Mouse (Mus musculus) intestine, embryonic 14.5 days (tissue): ENCODE data around the gene Crabp2. TPM values are rescaled to one million over a fixed set of nuclear protein-coding genes. Genes with fewer than 3 reads are reported as not detected.

ENCODE experiments used
- ATAC-seq: fragments of 200-750 bp; cut with Nextera tagmentation; replicated peaks from 2 replicates; pipeline ENCODE4 v1.8.0; 2017; ENCODE audit warnings: low read depth, moderate number of reproducible peaks, moderate TSS enrichment, moderate library complexity; ENCODE audit not compliant: low FRiP score, low TSS enrichment
- DNase-seq: peaks from one replicate; pipeline ENCODE4 v3.0.0-alpha.2; 2018; ENCODE audit warnings: low spot score
- H3K27ac ChIP-seq: fragments of 300-500 bp; sonication (generic); 2 replicates; pipeline ENCODE4 v1.5.1; 2014; ENCODE audit warnings: low read depth, mild to moderate bottlenecking, control low read depth
- H3K27me3 ChIP-seq: fragments of 300-500 bp; sonication (generic); replicated peaks from 2 replicates; pipeline ENCODE4 v1.6.1; 2014; ENCODE audit warnings: low read length, control low read depth; ENCODE audit not compliant: control insufficient read depth, insufficient read depth
- H3K36me3 ChIP-seq: fragments of 300-500 bp; sonication (generic); 2 replicates; pipeline ENCODE4 v1.6.1; 2014; ENCODE audit warnings: low read length, control low read depth; ENCODE audit not compliant: control insufficient read depth, insufficient read depth
- H3K4me1 ChIP-seq: fragments of 300-500 bp; sonication (generic); replicated peaks from 2 replicates; pipeline ENCODE4 v1.6.1; 2014; ENCODE audit warnings: low read length, control low read depth, mixed read lengths; ENCODE audit not compliant: control insufficient read depth, insufficient read depth
- H3K4me2 ChIP-seq: fragments of 300-500 bp; sonication (generic); 2 replicates; pipeline ENCODE4 v1.6.1; 2014; ENCODE audit warnings: low read length
- H3K4me3 ChIP-seq: fragments of 300-500 bp; sonication (generic); 2 replicates; pipeline ENCODE4 v1.5.1; 2014; ENCODE audit warnings: low read depth, low read length, control low read depth, mixed read lengths
- H3K9ac ChIP-seq: fragments of 300-500 bp; sonication (generic); 2 replicates; pipeline ENCODE4 v1.6.1; 2014; ENCODE audit warnings: mild to moderate bottlenecking, low read length
- H3K9me3 ChIP-seq: fragments of 300-500 bp; sonication (generic); 2 replicates; pipeline ENCODE4 v1.6.1; 2016; ENCODE audit warnings: low read length, control low read depth; ENCODE audit not compliant: control insufficient read depth
- WGBS: fragments of 180-500 bp; shearing (Covaris S2); extraction: QIAGEN DNeasy Blood & Tissue Kit; methylation state at CpG from one replicate; pipeline ENCODE4 v1.1.7; 2014; 5-methylcytosine and 5-hydroxymethylcytosine counted together
- polyA plus RNA-seq: library from polyadenylated mRNA; unstranded; fragments of >200 nt; fragmentation: Nextera tagmentation; extraction: Ambion mirVana; gene quantifications from 2 replicates; pipeline ENCODE4 v1.2.1, GENCODE M21; 2014

Crabp2 gene
- polyA plus RNA-seq, 1 experiment from 2014 or later: 9.7 TPM

GRCm38 (mm10) chr3:87958476-87958875 is 10.0 kb downstream of the Crabp2 start:
- Histone ChIP-seq H3K36me3 (no peaks in the 10 kb centered on the region), H3K9ac (no peak overlapping the region), H3K4me3 (no peak overlapping the region), H3K27ac (no peak overlapping the region), H3K4me2 (no peak overlapping the region), H3K9me3 (no peaks in the 10 kb centered on the region), H3K27me3 (no peaks in the 10 kb centered on the region), H3K4me1 (peaks cover 10% of the 10 kb centered on the region; the same call in 1 of the 2 replicates)
- no peak for ATAC-seq
- WGBS: 18% methylated on average over 4 of the region's 4 CpGs
- no peak for DNase-seq

DNA sequence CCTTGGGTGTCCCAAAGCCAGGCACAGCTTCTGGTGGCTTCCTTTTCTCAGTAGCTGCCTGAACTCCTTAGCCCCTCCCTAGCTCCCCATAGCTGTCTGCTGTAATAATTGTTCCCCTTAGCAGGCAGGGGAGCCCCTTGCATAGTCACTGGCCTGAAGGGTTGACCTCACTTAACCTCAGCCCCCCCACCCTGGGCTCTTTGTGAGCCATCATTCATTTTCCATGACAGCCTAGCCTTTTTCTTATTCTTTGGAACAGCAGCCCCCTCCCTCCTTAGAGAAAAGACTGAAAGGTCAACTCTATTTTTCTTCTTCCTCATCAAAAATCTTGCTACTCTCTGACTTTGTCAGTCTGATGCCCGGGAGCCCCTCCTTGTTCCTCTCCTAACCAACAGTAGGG is 10.5 kb downstream of the Crabp2 start:
- Histone ChIP-seq H3K4me3 (no peak overlapping the region), H3K27ac (no peak overlapping the region), H3K36me3 (no peaks in the 10 kb centered on the region), H3K27me3 (no peaks in the 10 kb centered on the region), H3K9ac (no peak overlapping the region), H3K4me2 (no peak overlapping the region), H3K4me1 (peaks cover 10% of the 10 kb centered on the region; the same call in 1 of the 2 replicates), H3K9me3 (no peaks in the 10 kb centered on the region)
- WGBS: 39% methylated on average over 1 of the region's 1 CpGs
- ATAC-seq: no peak
- DNase-seq: no peak

GRCm38 (mm10) chr3:87959371-87959770 is 10.9 kb downstream of the Crabp2 start:
- H3K9me3 ChIP-seq: no peaks in the 10 kb centered on the region
- WGBS: 58% methylated on average over 7 of the region's 7 CpGs
- H3K4me3 ChIP-seq: no peak overlapping the region
- H3K27me3 ChIP-seq: no peaks in the 10 kb centered on the region
- DNase-seq (no peak), ATAC-seq (no peak)
- H3K27ac ChIP-seq: peak overlapping the region; percentile 96; the same call in 1 of the 2 replicates
- H3K4me1 ChIP-seq: peaks cover 10% of the 10 kb centered on the region; the same call in 1 of the 2 replicates
- no peaks in the 10 kb centered on the region for H3K36me3 ChIP-seq
- H3K4me2 ChIP-seq: no peak overlapping the region
- H3K9ac ChIP-seq: no peak overlapping the region

DNA sequence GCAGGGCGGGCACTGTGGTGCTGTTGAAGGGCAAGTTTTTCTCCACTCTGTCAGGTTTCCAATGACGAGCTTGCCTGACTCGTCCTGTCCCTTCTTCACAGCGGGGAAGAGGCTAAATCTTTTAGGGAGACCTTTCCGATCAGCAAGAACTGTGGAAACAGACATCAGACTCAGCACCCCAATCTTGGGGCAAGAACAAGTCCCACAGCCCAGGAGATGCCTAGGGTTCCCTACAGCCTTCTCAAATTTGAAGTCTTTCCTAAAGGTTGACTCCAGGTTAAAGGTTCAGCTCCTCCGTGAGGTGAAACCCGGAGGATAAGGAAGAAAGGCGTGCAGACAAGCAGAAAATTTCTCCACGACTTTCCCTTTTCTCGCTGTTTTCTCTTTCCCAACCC is 11.7 kb downstream of the Crabp2 start:
- peaks cover 10% of the 10 kb centered on the region; the same call in 1 of the 2 replicates for H3K4me1 ChIP-seq
- H3K4me3 ChIP-seq: peak overlapping the region; percentile 34
- WGBS: 13% methylated on average over 10 of the region's 10 CpGs
- H3K27ac ChIP-seq: peak overlapping the region; percentile 96
- DNase-seq (no peak), ATAC-seq (no peak)
- peak overlapping the region; percentile 69 for H3K4me2 ChIP-seq
- H3K36me3 ChIP-seq: no peaks in the 10 kb centered on the region
- H3K27me3 ChIP-seq: no peaks in the 10 kb centered on the region
- no peaks in the 10 kb centered on the region for H3K9me3 ChIP-seq
- H3K9ac ChIP-seq: peak overlapping the region; percentile 57

GRCm38 (mm10) chr3:87960586-87961191 is 12.2 kb downstream of the Crabp2 start:
- no peaks in the 10 kb centered on the region for H3K27me3 ChIP-seq
- peaks cover 10% of the 10 kb centered on the region; the same call in 1 of the 2 replicates for H3K4me1 ChIP-seq
- H3K9ac ChIP-seq: peak overlapping the region; percentile 57
- DNase-seq (peak; percentile 94), ATAC-seq (peak; percentile 97)
- H3K4me3 ChIP-seq: peak overlapping the region; percentile 34
- H3K27ac ChIP-seq: peak overlapping the region; percentile 96
- H3K9me3 ChIP-seq: no peaks in the 10 kb centered on the region
- peak overlapping the region; percentile 69 for H3K4me2 ChIP-seq
- H3K36me3 ChIP-seq: no peaks in the 10 kb centered on the region
- under 1% methylated on average over 27 of the region's 27 CpGs for WGBS

DNA sequence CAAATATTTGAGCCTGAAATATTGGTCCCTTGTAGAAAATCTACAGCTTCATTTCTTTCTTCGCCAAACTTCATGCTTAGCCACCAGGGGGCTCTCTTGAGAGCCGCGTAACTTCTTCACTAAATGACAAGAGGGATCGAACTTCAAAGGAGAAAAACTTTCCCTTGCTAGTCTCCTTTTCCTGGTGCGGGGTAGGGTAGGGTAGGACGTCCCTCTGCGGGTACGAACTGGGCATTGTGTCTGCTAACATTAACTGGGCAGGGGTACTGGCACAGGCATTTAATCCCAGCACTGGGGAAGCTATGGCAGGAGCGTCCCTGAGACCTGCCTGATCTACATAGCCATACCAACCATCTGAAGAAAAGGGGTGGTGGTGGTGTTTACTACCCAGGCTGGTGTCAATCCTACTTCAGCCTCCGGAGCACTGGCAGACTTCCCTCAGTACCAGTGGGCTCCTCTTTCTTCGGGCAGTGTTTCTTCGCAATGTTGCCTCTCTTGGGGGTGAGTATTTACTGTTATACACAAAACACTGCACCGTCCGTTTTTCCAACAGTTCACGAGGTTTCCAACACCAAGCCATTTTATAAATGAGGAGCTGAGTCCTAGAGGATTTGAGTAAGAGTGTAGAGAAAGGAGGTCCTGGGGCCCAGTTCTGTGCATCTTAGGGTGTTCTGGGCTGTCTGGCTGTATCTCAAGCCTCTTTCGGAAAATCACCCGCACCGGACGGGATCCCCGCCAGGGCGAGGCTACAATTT is 21.9 kb downstream of the Crabp2 start:
- 0 out of 2 replicates have a peak, but pooled peaks have one; percentile 37 for ATAC-seq
- H3K4me3 ChIP-seq: peak overlapping the region; percentile 56
- no peaks in the 10 kb centered on the region for H3K9me3 ChIP-seq
- peaks cover 37% of the 10 kb centered on the region for H3K4me1 ChIP-seq
- 2% methylated on average over 21 of the region's 21 CpGs for WGBS
- peak overlapping the region; percentile 86 for H3K4me2 ChIP-seq
- DNase-seq: peak; percentile 85
- H3K36me3 ChIP-seq: peaks cover 2% of the 10 kb centered on the region; the same call in 1 of the 2 replicates
- no peaks in the 10 kb centered on the region for H3K27me3 ChIP-seq
- no peak overlapping the region; the same call in 1 of the 2 replicates for H3K27ac ChIP-seq
- H3K9ac ChIP-seq: peak overlapping the region; percentile 23; the same call in 1 of the 2 replicates

GRCm38 (mm10) chr3:87970939-87971488 is 22.5 kb downstream of the Crabp2 start, which contains the start of gene Nes:
Gene Nes (plus strand): TSS chr3:87971078.
- Histone ChIP-seq H3K9me3 (no peaks in the 10 kb centered on the region), H3K4me2 (peak within 1 kb of the TSS; percentile 86), H3K36me3 (peaks cover 8% of the 10 kb centered on the region), H3K4me3 (peak within 1 kb of the TSS; percentile 56), H3K9ac (peak within 1 kb of the TSS; percentile 61), H3K4me1 (peaks cover 37% of the 10 kb centered on the region), H3K27ac (no peak within 1 kb of the TSS; the same call in 1 of the 2 replicates), H3K27me3 (no peaks in the 10 kb centered on the region)
- ATAC-seq (peak; percentile 74), DNase-seq (peak; percentile 91)
- WGBS: under 1% methylated on average over 44 of the region's 44 CpGs

GRCm38 (mm10) chr3:87971489-87972202 is 23.2 kb downstream of the Crabp2 start:
- peak overlapping the region; percentile 56 for H3K4me3 ChIP-seq
- no peak overlapping the region for H3K27ac ChIP-seq
- WGBS: under 1% methylated on average over 53 of the region's 60 CpGs
- H3K36me3 ChIP-seq: peaks cover 14% of the 10 kb centered on the region
- H3K4me2 ChIP-seq: peak overlapping the region; percentile 86
- DNase-seq (no peak), ATAC-seq (peak; percentile 51)
- peaks cover 37% of the 10 kb centered on the region for H3K4me1 ChIP-seq
- H3K9me3 ChIP-seq: no peaks in the 10 kb centered on the region
- peak overlapping the region; percentile 61 for H3K9ac ChIP-seq
- no peaks in the 10 kb centered on the region for H3K27me3 ChIP-seq
